Mouse (Mus musculus) heart, embryonic 15.5 days (tissue): ENCODE results near the gene Neurod2. TPM values are rescaled to one million over a fixed set of nuclear protein-coding genes. Genes with fewer than 3 reads are reported as not detected.
A peak's percentile ranks its signal among the peaks of the same experiment; 100 is the strongest.

Experiments used
- ATAC-seq: fragments of 200-750 bp; cut with Nextera tagmentation; replicated peaks from 2 replicates; pipeline ENCODE4 v1.8.0; 2017; ENCODE audit warnings: low read depth, moderate TSS enrichment; ENCODE audit not compliant: insufficient number of reproducible peaks, insufficient read depth, low FRiP score
- H3K27ac ChIP-seq: fragments of 300-500 bp; sonication (generic); 2 replicates; pipeline ENCODE4 v1.5.1; 2015; ENCODE audit warnings: mild to moderate bottlenecking, inconsistent platforms
- H3K27me3 ChIP-seq: fragments of 300-500 bp; sonication (generic); 2 replicates; pipeline ENCODE4 v1.6.1; 2015; ENCODE audit warnings: inconsistent platforms
- H3K36me3 ChIP-seq: fragments of 300-500 bp; sonication (generic); 2 replicates; pipeline ENCODE4 v1.6.1; 2015; ENCODE audit warnings: mild to moderate bottlenecking, inconsistent platforms
- H3K4me1 ChIP-seq: fragments of 300-500 bp; sonication (generic); replicated peaks from 2 replicates; pipeline ENCODE4 v1.6.1; 2015; ENCODE audit warnings: inconsistent platforms
- H3K4me2 ChIP-seq: fragments of 300-500 bp; sonication (generic); 2 replicates; pipeline ENCODE4 v1.6.1; 2015; ENCODE audit warnings: inconsistent platforms, mild to moderate bottlenecking, moderate library complexity
- H3K4me3 ChIP-seq: fragments of 300-500 bp; sonication (generic); 2 replicates; pipeline ENCODE4 v1.5.1; 2015; ENCODE audit warnings: mild to moderate bottlenecking, inconsistent platforms
- H3K9ac ChIP-seq: fragments of 300-500 bp; sonication (generic); 2 replicates; pipeline ENCODE4 v1.6.1; 2015; ENCODE audit warnings: mild to moderate bottlenecking, inconsistent platforms
- H3K9me3 ChIP-seq: fragments of 300-500 bp; sonication (generic); replicated peaks from 2 replicates; pipeline ENCODE4 v1.6.1; 2016; ENCODE audit warnings: inconsistent platforms
- WGBS: fragments of 180-500 bp; shearing (Covaris S2); methylation state at CpG from one replicate; pipeline ENCODE4 v1.1.7; 2015; ENCODE audit warnings: mixed read lengths; 5-methylcytosine and 5-hydroxymethylcytosine counted together
- polyA plus RNA-seq: library from polyadenylated mRNA; unstranded; fragments of >200 nt; fragmentation: Nextera tagmentation; extraction: Ambion mirVana; gene quantifications from 2 replicates; pipeline ENCODE4 v1.2.1, GENCODE M21; 2015

Neurod2 gene
- polyA plus RNA-seq, 1 experiment from 2014 or later, result not detected

GRCm38 (mm10) chr11:98339071-98339501 lies 9.6 kb upstream of the Neurod2 start:
- peaks cover 80% of the 10 kb centered on the region for H3K27me3 ChIP-seq
- peaks cover 33% of the 10 kb centered on the region for H3K4me1 ChIP-seq
- no peak for ATAC-seq
- H3K4me2 ChIP-seq, result peak overlapping the region; percentile 98
- WGBS, result under 1% methylated on average over 19 of the region's 19 CpGs
- no peak overlapping the region for H3K27ac ChIP-seq
- peak overlapping the region; percentile 64 for H3K9ac ChIP-seq
- peak overlapping the region; percentile 63 for H3K4me3 ChIP-seq
- no peaks in the 10 kb centered on the region for H3K36me3 ChIP-seq
- no peaks in the 10 kb centered on the region for H3K9me3 ChIP-seq

GRCm38 (mm10) chr11:98338507-98338961 lies 9.1 kb upstream of the Neurod2 start:
- Histone ChIP-seq H3K4me1 (peaks cover 33% of the 10 kb centered on the region), H3K9ac (peak overlapping the region; percentile 64), H3K4me2 (peak overlapping the region; percentile 98), H3K4me3 (peak overlapping the region; percentile 63), H3K36me3 (no peaks in the 10 kb centered on the region), H3K27me3 (peaks cover 85% of the 10 kb centered on the region), H3K9me3 (no peaks in the 10 kb centered on the region), H3K27ac (no peak overlapping the region)
- WGBS, result 1% methylated on average over 42 of the region's 57 CpGs
- no peak for ATAC-seq

GRCm38 (mm10) chr11:98336245-98337107 lies 7.0 kb upstream of the Neurod2 start:
- no peak for ATAC-seq
- 18% methylated on average over 13 of the region's 13 CpGs for WGBS
- Histone ChIP-seq H3K4me3 (no peak overlapping the region), H3K36me3 (no peaks in the 10 kb centered on the region), H3K4me2 (no peak overlapping the region), H3K9me3 (no peaks in the 10 kb centered on the region), H3K9ac (no peak overlapping the region), H3K4me1 (peaks cover 28% of the 10 kb centered on the region), H3K27me3 (peaks cover 96% of the 10 kb centered on the region), H3K27ac (no peak overlapping the region)

- no peak overlapping the region for H3K4me2 ChIP-seq
- no peak overlapping the region for H3K27ac ChIP-seq
- no peak for ATAC-seq
- no peak overlapping the region for H3K4me3 ChIP-seq
- peaks cover 98% of the 10 kb centered on the region for H3K27me3 ChIP-seq
- no peak overlapping the region for H3K9ac ChIP-seq
- peaks cover 28% of the 10 kb centered on the region for H3K4me1 ChIP-seq
- no peaks in the 10 kb centered on the region for H3K9me3 ChIP-seq
- WGBS, result 9% methylated on average over 9 of the region's 9 CpGs
- H3K36me3 ChIP-seq, result no peaks in the 10 kb centered on the region
These were observed 5.8 kb upstream of the Neurod2 start for GRCm38 (mm10) chr11:98335250-98335649.

- peak overlapping the region; percentile 9 for H3K4me3 ChIP-seq
- peaks cover 98% of the 10 kb centered on the region for H3K27me3 ChIP-seq
- peak overlapping the region; percentile 36 for H3K4me2 ChIP-seq
- no peak overlapping the region for H3K9ac ChIP-seq
- no peaks in the 10 kb centered on the region for H3K36me3 ChIP-seq
- H3K4me1 ChIP-seq, result peaks cover 22% of the 10 kb centered on the region
- no peak overlapping the region for H3K27ac ChIP-seq
- no peak for ATAC-seq
- H3K9me3 ChIP-seq, result no peaks in the 10 kb centered on the region
- WGBS, result 4% methylated on average over 33 of the region's 41 CpGs
These were observed 4.7 kb upstream of the Neurod2 start for GRCm38 (mm10) chr11:98333981-98334741.

- 67% methylated on average over 10 of the region's 10 CpGs for WGBS
- Histone ChIP-seq H3K36me3 (no peaks in the 10 kb centered on the region), H3K27me3 (peaks cover 100% of the 10 kb centered on the region), H3K4me3 (no peak overlapping the region), H3K9ac (no peak overlapping the region), H3K4me1 (peaks cover 18% of the 10 kb centered on the region), H3K9me3 (no peaks in the 10 kb centered on the region), H3K27ac (no peak overlapping the region), H3K4me2 (no peak overlapping the region)
- ATAC-seq, result no peak
These were observed 3.8 kb upstream of the Neurod2 start for GRCm38 (mm10) chr11:98333263-98333696.

GRCm38 (mm10) chr11:98332841-98333240 lies 3.4 kb upstream of the Neurod2 start:
- no peaks in the 10 kb centered on the region for H3K36me3 ChIP-seq
- H3K4me1 ChIP-seq, result peaks cover 20% of the 10 kb centered on the region
- no peak overlapping the region for H3K27ac ChIP-seq
- no peaks in the 10 kb centered on the region for H3K9me3 ChIP-seq
- no peak overlapping the region for H3K9ac ChIP-seq
- WGBS, result 77% methylated on average over 4 of the region's 4 CpGs
- no peak for ATAC-seq
- no peak overlapping the region for H3K4me2 ChIP-seq
- peaks cover 100% of the 10 kb centered on the region for H3K27me3 ChIP-seq
- no peak overlapping the region for H3K4me3 ChIP-seq

- Histone ChIP-seq H3K9ac (no peak overlapping the region), H3K9me3 (no peaks in the 10 kb centered on the region), H3K4me3 (no peak overlapping the region), H3K36me3 (no peaks in the 10 kb centered on the region), H3K4me1 (peaks cover 26% of the 10 kb centered on the region), H3K27me3 (peaks cover 100% of the 10 kb centered on the region), H3K4me2 (no peak overlapping the region), H3K27ac (no peak overlapping the region)
- WGBS, result 76% methylated on average over 3 of the region's 3 CpGs
- no peak for ATAC-seq
These were observed 2.7 kb upstream of the Neurod2 start for GRCm38 (mm10) chr11:98332186-98332585.

GRCm38 (mm10) chr11:98331401-98331800 lies 2.0 kb upstream of the Neurod2 start:
- H3K4me3 ChIP-seq, result no peak overlapping the region
- no peak for ATAC-seq
- H3K27me3 ChIP-seq, result peaks cover 100% of the 10 kb centered on the region
- H3K9ac ChIP-seq, result no peak overlapping the region
- H3K27ac ChIP-seq, result no peak overlapping the region
- no peaks in the 10 kb centered on the region for H3K36me3 ChIP-seq
- no peaks in the 10 kb centered on the region for H3K9me3 ChIP-seq
- H3K4me1 ChIP-seq, result peaks cover 33% of the 10 kb centered on the region
- 35% methylated on average over 1 of the region's 1 CpGs for WGBS
- H3K4me2 ChIP-seq, result no peak overlapping the region

GRCm38 (mm10) chr11:98330745-98331204 lies 1.3 kb upstream of the Neurod2 start:
- no peak for ATAC-seq
- no peak overlapping the region for H3K27ac ChIP-seq
- H3K4me1 ChIP-seq, result peaks cover 33% of the 10 kb centered on the region
- H3K27me3 ChIP-seq, result peaks cover 100% of the 10 kb centered on the region
- WGBS, result 46% methylated on average over 2 of the region's 2 CpGs
- no peak overlapping the region for H3K4me3 ChIP-seq
- no peak overlapping the region for H3K9ac ChIP-seq
- H3K36me3 ChIP-seq, result no peaks in the 10 kb centered on the region
- H3K9me3 ChIP-seq, result no peaks in the 10 kb centered on the region
- H3K4me2 ChIP-seq, result no peak overlapping the region

GRCm38 (mm10) chr11:98329960-98330744 lies 704 bp upstream of the Neurod2 start:
- Histone ChIP-seq H3K4me2 (no peak overlapping the region), H3K9me3 (no peaks in the 10 kb centered on the region), H3K36me3 (no peaks in the 10 kb centered on the region), H3K9ac (no peak overlapping the region), H3K4me1 (peaks cover 30% of the 10 kb centered on the region), H3K27me3 (peaks cover 100% of the 10 kb centered on the region), H3K27ac (no peak overlapping the region), H3K4me3 (no peak overlapping the region)
- ATAC-seq, result no peak
- 35% methylated on average over 9 of the region's 9 CpGs for WGBS
